Mouse (Mus musculus): ENCODE data around the gene Pla2g4d.
"Not testable (repeated sequence)": the region's sequence is repeated elsewhere in the genome, so short reads cannot be mapped to it uniquely, and the experiment has no call there.

The Pla2g4d gene

DNA sequence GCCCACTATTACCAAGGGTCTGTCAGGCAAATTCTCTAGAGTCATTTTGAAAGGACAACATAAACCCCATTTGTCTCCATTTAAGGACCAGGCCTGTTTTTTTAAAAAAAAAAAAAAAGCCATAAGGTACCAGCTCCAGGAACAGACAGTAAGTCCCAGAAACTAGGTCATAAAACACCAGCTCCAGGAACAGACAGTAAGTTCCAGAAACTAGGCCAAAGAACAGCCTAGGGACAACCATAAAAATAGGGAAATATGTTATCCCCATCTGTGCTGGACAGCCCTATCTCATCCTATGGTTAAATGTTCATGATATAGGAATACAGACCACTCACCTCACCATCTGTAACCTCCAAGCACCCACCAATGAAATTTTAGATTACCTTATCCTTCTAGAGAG is 32.7 kb downstream of the Pla2g4d start:
- DNase-seq: no peak

DNA sequence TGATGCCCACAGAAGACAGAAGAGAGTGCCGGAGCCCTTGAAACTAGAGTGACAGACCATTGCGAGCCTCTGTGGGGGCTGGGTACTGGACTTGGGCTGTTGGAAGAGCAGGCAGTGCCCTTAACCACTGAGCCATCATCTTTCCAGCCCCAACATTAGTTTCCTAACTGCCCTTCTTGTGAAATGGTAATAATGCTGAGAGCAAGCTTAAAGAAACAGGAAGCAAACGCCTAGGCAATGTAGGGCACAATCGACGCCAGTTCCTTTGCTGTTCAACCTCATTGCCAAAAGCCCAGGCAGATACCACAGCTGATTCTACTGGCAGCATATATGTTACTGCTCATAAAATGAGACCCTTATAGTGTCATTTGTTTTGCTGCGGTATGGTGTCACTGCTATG is 36.4 kb downstream of the Pla2g4d start:
- DNase-seq: no peak

DNA sequence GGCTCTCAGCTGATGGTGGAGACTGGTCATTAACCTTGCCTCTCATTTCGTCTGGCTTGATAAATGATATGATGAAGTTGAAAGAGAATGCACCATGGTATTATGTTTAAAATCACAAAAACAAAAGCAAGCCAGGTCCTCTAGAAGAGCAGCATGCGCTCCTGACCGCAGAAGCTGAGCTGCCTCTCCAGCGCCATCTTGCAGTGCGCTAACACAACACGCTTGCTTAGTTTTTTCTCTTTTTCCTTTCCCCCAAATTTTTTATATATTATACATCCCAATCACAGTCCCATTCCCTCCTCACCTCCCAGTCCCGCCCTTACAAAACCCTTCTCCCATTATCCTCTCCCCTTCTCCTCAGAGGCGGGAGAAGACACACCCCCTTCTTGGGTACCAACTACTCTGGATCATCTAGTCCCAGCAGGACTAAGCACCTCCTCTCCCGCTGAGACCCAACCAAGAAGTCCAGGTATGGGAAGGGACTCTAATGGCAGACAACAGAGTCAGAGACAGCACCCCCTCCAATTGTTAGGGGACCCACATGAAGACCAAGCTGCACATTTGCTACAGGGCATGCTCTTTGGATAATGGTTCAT is 43.5 kb downstream of the Pla2g4d start:
- DNase-seq: no peak

DNA sequence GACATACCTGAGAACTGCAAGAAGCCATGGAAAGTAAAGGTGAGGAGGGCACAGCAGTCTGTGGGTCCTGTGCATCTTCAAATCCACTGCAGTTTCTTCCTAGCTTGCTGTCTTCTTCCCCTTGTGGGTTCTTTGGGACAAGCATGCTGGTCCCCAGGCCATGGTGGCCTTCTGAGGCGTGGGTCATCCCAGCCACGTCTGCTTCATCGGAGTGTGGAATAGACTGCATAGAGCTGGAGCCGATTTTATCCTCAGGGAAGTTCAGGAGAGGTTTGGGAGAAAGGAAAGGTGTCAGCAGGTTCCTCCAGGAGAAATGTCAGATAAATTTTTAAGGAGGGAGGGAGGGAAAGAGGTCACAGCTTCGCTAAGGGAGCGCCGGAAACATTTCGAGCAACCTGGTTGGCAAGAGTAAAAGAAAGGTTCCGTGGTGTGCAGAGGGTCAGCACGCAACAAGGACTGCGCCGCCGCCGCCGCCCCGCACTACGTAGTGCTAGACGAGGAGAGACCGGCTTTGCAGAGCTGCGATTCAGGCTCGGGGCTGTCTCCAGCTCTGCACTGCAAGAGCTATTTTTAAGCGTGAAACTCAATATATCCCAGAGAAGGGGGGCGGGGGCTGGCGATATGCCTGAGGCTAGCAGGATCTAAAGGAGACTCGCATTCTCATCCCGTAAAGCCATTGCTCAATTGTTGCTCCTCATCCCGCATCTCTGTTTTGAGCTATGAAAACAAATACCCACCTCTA is 44.1 kb downstream of the Pla2g4d start, which contains the start of gene Pla2g4e:
Pla2g4e (minus strand) TSS at position 657 of the 742 bp plus-strand sequence.
- DNase-seq: no peak

DNA sequence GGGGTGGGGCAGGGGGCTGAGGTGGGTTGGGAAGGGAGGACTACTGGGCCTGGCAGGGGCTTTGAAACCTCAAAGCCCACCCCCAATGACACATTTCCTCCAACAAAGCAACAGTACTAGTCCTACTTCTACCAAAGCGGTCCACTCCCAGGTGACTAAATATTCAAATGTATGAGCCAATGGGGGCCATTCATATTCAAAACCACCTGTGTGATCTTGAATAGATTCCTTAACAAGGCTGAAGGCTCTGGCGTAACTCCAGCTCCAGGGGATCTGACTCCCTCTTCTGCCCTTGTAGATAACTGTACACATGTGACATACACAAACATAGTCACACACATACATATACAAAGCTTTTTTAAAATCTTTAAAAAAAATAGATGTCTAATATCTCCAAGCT is 45.0 kb downstream of the Pla2g4d start:
- DNase-seq: no peak

DNA sequence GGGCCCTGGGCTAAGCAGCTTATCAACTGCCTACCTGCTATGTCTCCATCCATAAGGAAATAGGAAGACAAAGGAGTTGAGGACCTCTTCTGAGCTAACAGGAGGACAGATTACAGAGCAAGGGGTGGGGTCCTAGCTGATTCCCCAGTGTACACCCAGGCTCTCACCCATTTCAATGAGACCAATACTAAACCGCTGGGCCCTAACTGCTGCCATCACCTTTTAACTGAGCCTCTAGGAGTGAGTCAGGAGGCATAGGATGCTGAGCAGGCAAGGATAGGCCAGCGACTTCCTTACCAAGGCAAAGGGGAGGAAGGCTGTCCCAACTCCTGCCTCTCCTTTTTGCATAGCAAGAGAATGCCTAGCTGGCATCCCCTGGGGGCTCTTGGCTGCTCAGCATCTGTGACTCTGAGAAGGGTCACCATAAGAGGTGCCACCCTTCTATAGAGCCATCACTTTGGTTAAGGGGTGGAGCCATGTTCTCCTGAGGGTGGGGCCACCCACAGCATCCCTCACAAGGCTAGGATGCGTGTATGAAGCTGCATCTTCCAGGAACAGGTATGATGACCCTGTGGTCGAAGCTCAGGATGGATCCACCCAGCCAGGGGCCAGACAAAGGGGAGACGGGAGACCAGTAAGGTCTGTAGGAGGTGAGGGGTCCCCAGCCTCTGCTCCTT is 46.1 kb downstream of the Pla2g4d start:
- no peak for DNase-seq

DNA sequence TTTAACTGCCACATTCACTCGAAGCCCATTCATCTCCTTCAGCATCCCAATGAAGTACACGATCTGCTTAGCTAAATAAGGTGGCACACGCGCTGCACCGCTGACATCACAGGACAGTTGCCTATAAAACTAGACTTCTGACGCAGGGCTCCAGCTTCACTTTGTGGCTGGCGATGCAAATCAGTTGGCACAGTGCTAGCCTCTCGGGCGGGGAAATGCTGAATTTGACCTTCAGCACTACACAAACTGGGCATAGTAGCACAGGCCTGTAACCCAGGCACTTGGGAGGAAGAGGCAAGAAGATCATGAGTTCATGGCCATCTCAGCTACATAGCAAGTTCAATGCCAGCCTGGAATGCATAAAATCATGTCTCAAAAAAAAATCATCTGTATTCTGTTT is 50.3 kb downstream of the Pla2g4d start:
- not testable (repeated sequence) for DNase-seq

DNA sequence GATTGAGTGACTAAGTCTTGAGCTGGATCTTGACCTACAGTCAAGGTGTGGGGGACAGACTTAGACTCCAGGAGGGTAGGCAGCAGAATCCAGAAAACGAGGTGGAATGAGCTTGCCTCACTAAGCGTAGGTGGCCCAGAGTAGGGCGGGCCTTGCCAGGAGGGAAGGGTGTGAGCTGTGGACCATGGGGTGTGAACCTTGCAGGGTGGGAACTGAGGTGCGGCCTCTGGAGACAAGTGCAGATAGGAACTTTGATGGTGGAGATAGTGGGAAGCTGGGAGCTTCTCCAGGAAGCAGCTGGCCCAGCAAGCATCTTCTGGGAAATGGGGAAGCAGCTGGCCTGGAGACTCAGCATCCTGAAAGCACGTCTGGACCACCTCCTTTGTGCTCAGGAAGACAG is 51.2 kb downstream of the Pla2g4d start:
- no peak for DNase-seq

DNA sequence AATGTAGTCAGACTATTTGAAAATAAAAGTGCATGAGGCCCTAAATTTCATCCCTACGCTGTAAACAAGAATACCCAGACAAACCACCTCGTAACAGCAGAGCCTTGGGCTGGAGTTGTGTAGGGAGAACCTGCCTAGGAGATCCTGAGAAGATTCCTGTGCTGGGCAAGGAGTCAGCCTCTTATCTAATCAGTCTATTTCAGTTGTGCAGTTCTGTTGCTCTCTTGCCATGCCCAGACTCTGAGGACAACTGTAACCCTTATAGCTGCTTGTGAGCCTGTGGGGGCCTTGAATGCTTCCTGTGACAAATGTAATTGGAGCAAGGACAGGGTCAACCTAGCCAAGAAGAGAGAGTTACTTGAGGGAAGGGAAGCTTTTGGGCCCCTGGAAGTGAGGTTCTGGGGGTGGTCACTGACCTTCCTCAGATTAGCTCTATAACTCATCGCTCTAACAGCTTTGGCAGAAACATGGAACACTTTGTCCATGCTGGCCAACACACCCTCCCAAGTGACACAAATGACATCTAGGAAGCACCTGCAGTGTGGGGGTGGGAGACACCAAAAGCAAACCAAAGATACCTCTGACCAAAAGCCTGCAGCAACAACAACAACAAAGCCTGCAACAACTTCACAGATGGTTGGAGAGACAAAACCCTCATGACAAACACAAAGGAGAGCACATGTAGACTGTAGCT is 52.9 kb downstream of the Pla2g4d start:
- DNase-seq: no peak

DNA sequence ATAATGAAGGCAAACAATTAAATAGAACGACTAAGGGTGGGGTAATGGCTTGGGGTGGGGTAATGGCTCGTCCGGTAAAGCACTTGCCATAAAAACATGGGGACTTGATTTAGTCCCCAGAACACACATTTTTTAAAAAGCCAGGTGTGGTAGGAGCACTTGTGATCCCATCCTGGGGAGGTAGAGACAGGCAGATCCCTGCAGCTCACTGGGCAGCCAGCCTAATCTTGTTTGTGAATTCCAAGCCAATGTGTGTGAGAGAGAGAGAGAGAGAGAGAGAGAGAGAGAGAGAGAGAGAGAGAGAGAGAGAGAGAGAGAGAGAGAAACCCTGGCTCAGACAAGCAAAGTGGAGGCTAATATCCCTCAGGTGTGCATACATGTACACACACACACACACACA is 53.6 kb downstream of the Pla2g4d start:
- no peak for DNase-seq

DNA sequence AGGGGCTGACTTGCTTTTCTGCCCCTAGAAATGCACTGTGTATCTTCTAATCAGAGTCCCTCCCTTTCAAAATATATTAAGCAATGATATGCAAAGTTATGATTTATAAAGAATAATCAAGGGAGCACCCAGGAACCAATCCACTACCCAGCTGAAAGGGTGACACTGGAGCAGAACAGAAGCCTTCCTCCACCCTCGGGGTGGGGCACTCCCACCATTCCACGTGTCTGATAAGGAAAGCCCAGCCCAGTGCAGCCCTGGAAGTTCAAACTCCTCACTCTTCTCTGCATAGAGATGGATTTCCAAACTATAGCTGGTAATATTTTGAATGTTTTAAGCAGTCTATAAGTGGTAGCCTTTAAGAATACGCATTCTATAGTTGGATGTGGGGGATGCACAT is 57.4 kb downstream of the Pla2g4d start:
- DNase-seq: no peak
